Mouse (Mus musculus): Measurements from ENCODE around the gene Vmn2r85.
"Not testable (repeated sequence)": the region's sequence is repeated elsewhere in the genome, so short reads cannot be mapped to it uniquely, and the experiment has no call there.

Vmn2r85 gene

GRCm38 (mm10) chr10:130429603-130430002 is at the start of gene Vmn2r85:
Gene Vmn2r85 (minus strand): TSS chr10:130429703.
- in situ Hi-C loops (cut with MboI, MseI) = not testable (repeated sequence)

- in situ Hi-C loops (cut with MboI, MseI) = no loop called here
Observed at GRCm38 (mm10) chr10:130470311-130470760, 40.8 kb upstream of the Vmn2r85 start.

DNA sequence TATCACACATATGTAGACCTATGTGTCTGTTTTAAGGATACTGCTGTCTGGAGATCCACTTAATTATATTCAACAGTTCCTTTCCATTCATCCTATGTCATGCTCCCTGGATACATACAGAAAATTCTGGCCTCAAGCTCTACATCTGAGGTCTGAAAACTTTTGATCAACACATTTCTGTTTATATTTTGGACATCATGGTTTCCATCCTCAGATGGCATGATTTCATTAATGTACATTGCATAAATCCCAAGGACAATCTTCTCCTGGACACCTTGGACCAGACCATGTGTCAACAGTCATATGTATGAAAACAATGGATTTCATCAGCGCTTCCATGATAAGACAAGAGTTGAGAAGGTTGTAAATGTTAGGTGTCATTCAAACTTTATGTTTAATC is 26.4 kb upstream of the Vmn2r85 start, which contains the start of gene Vmn2r86:
TSS of gene Vmn2r86 (minus strand) at position 101 of the 400 bp plus-strand sequence.
- in situ Hi-C loops (cut with MboI, MseI) = not testable (repeated sequence)

- in situ Hi-C loops (cut with MboI, MseI) = no loop called here
Observed at GRCm38 (mm10) chr10:130444776-130445175, 15.3 kb upstream of the Vmn2r85 start.

- in situ Hi-C loops (cut with MboI, MseI) = not testable (repeated sequence)
Observed at GRCm38 (mm10) chr10:130434185-130434898, 4.8 kb upstream of the Vmn2r85 start.

- in situ Hi-C loops (cut with MboI, MseI) = not testable (repeated sequence)
Observed at GRCm38 (mm10) chr10:130422368-130422767, 7.1 kb downstream of the Vmn2r85 start.

- in situ Hi-C loops (cut with MboI, MseI) = no loop called here
Observed at GRCm38 (mm10) chr10:130420401-130420800, 9.1 kb downstream of the Vmn2r85 start.

DNA sequence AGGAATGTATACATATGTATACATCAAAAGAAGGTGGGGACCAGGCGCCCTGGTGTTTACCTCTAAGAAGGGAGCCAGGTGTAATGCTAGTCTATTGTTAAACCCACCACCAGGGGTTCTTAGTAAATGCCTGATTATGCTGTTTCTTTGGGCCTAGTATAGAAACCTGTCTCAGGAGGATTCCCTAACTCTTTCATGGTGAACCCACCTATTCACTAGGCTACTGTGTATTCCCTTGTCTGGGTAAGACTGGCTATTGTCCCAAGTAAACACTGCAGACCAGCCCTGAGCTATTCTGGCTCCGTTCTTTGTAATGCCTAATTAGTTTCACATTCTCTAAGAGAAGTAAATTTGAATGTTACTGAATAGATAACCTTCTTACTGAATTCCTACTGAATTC is 9.5 kb downstream of the Vmn2r85 start:
- in situ Hi-C loops (cut with MboI, MseI) = not testable (repeated sequence)

- in situ Hi-C loops (cut with MboI, MseI) = not testable (repeated sequence)
Observed at GRCm38 (mm10) chr10:130416352-130416751, 13.2 kb downstream of the Vmn2r85 start.

- in situ Hi-C loops (cut with MboI, MseI) = not testable (repeated sequence)
Observed at GRCm38 (mm10) chr10:130412167-130412698, 17.3 kb downstream of the Vmn2r85 start.

DNA sequence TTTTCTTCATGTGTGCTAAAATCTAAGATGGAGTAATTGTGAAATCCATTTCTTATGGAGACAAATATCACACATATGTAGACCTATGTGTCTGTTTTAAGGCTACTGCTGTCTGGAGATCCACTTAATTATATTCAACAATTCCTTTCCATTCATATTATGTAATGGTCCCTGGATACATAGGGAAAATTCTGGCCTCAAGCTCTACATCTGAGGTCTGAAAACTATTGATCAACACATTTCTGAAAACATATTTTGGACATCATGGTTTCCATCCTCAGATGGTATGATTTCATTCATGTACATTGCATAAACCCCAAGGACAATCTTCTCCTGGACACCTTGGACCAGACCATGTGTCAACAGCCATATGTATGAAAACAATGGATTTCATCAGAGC is 35.3 kb downstream of the Vmn2r85 start, which contains the start of gene Vmn2r84:
TSS of gene Vmn2r84 (minus strand) at position 101 of the 400 bp plus-strand sequence.
- in situ Hi-C loops (cut with MboI, MseI) = no loop called here

GRCm38 (mm10) chr10:130375145-130375544 is 54.4 kb downstream of the Vmn2r85 start:
- in situ Hi-C loops (cut with MboI, MseI) = no loop called here

DNA sequence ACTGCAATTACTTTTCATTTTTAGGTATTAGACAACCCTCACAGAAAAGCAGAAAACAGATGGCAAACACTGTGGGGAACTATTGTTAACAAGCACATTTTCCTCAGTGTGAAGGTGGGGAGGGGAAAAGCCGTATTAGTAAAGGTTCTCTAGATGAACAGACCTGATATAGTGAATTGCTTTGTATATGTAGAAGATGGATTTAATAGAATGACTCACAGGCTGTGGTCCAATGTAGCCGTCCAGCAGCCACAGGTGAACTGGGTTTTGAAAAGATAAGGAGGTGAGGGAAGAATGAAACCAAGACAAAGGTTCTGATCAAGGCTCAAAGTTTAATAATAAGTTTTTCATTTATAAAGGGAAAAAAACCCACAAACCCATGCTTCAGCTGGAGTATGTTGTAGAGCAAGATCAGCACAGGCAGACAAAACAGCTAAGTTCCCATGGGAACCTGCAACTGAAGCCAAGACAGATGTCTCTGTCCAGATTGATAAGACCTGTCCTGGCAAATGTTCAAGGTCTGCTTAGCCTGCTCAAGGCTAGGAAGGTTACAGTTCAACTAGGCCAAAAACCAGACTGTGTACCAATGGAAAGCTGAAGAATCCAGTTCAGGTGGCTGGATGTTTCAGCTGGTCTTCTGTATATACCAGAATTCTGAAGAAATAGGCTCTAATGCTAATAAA is 56.9 kb downstream of the Vmn2r85 start:
- in situ Hi-C loops (cut with MboI, MseI) = no loop called here

GRCm38 (mm10) chr10:130371644-130372043 is 57.9 kb downstream of the Vmn2r85 start:
- in situ Hi-C loops (cut with MboI, MseI) = no loop called here

- in situ Hi-C loops (cut with MboI, MseI) = no loop called here
Observed at GRCm38 (mm10) chr10:130370005-130370682, 59.4 kb downstream of the Vmn2r85 start.

- in situ Hi-C loops (cut with MboI, MseI) = no loop called here
Observed at GRCm38 (mm10) chr10:130368384-130368783, 61.1 kb downstream of the Vmn2r85 start.

DNA sequence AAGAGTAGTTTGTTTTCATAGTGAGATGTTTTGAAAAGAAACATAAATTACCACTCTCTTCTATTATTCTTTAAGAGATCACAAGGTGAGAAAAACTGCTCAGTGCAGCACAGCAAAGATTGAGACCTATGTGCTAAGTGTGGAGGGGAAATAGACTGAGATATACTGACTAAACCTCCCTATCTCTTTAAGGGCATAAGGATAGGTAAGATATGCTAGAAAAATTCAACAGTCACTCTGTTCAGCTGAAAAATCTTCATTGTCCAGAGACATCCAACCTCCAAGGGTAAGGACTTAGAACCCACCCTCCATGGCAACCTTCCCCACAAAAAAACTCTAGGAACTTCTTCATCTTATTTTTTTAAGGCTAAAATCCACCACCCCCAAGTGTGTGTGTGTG is 64.7 kb downstream of the Vmn2r85 start:
- in situ Hi-C loops (cut with MboI, MseI) = no loop called here

All from T-helper 2 cell (primary cell).